Comparison of ENCODE assay signal across 9 mouse cellular contexts in the genomic region with DNA sequence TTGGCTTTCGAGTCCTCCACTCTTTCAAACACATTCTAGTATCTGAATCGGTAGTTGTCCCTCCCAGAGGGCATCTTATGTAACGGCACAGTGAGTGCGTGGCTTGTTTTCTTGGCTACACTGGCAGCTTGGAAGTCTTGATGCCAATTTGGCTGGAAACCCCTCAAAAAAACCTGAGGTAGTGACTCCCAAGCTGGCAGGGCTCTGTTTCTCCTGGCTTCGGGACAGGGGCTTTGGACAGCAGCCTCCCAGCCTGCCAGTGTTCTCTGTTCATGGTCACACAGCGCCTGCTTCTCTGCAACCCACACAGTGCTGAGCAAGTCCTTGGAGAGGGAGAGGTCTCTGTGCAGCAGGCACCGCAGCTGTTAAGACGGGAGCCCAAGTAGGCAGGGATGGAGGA.
DNase-seq lines count a peak whose midpoint lies in the region; ATAC-seq and TF ChIP-seq lines count a peak whose summit lies in the region.
"Had no signal": no experiment of that assay in that cellular context is flagged by ENCODE, and none has a peak within 500 bp of the region (broad histone marks: within the 10 kb centered on the region; RNA-seq: fewer than 3 reads in every experiment).

No protein-coding gene starts in this region.

- peak; percentile 43 for DNase-seq in lung, postnatal 10 days
- DNase-seq in lung, adult 2 months = no peak
- DNase-seq in cerebellum, postnatal 25 days = peak; percentile 87 to 88
- peak; percentile 19 for DNase-seq in heart, adult 8-10 months (ENCODE audit: low spot score)
- peak; percentile 30 to 78 for DNase-seq in left cerebral cortex, adult 9 months (ENCODE audit: low spot score in 2 of 2)
- peak; percentile 65 for DNase-seq in skeletal muscle tissue, adult 2 months (ENCODE audit: low read depth, low spot score)

- no peak for TF ChIP-seq POLR2A in lung, adult 2 months (IDR thresholded peaks at IDR 0.05; ENCODE audit: borderline replicate concordance, extremely low read depth, low read depth, low read length)

- no peak overlapping the region for H3K4me3 ChIP-seq in lung, adult 2 months (replicated peaks; ENCODE audit: extremely low read depth, low read depth, low read length)
- H3K4me3 ChIP-seq: embryonic facial prominence, embryonic 12.5 days had no signal

- ATAC-seq in monocyte, adult 5-6 weeks (replicated peaks; ENCODE audit: insufficient number of reproducible peaks, low FRiP score, low TSS enrichment, poor library complexity, severe bottlenecking) = no peak
- ATAC-seq in CD4-positive, CD25-positive, alpha-beta regulatory T cell, adult 4 months = no peak

- no peak for TF ChIP-seq CTCF in lung, adult 2 months (IDR thresholded peaks at IDR 0.05; ENCODE audit: insufficient read depth, low read length)

- H3K4me1 ChIP-seq in lung, adult 2 months (ENCODE audit: control insufficient read depth, insufficient read depth, low read length) = no peaks in the 10 kb centered on the region

- WGBS in lung, adult 2 months = 63% methylated on average over 8 of the region's 8 CpGs
